Mouse (Mus musculus): ENCODE results near the gene Prkag2. TPM values are rescaled to one million over a fixed set of nuclear protein-coding genes. Genes with fewer than 3 reads are reported as not detected.

Prkag2 gene
- polyA plus RNA-seq, 2 experiments = 3.1 to 4.0 TPM

GRCm38 (mm10) chr5:24979312-24979967 is 121.0 kb downstream of the Prkag2 start:
- Histone ChIP-seq H3K4me1 (replicated peaks; ENCODE audit: control insufficient read depth in 2 of 2, insufficient read depth in 2 of 2, low read length in 1 of 2) (peaks cover 10 to 18% of the 10 kb centered on the region in 2 experiments), H3K9ac (replicated peaks) (no peak overlapping the region), H3K27me3 (ENCODE audit: control insufficient read depth, insufficient read depth, low read length) (no peaks in the 10 kb centered on the region; the same call in 1 of the 2 replicates), H3K4me3 (ENCODE audit: insufficient read depth in 1 of 2, low read depth in 2 of 2, low read length in 2 of 2) (no peak overlapping the region), H3K36me3 (replicated peaks; ENCODE audit: control insufficient read depth, insufficient read depth, low read depth) (no peaks in the 10 kb centered on the region), H3K4me2 (ENCODE audit: low read depth) (no peak overlapping the region), H3K9me3 (ENCODE audit: control insufficient read depth, low read length) (no peaks in the 10 kb centered on the region), H3K27ac (no peak overlapping the region)
- TF ChIP-seq EP300 (IDR thresholded peaks at IDR 0.05; ENCODE audit: low read depth) (peak; percentile 74), CTCF (IDR thresholded peaks at IDR 0.05; ENCODE audit: low read depth) (0 out of 2 replicates have a peak, but pooled peaks have one; percentile 19)
- DNase-seq (ENCODE audit: low read depth in 3 of 3, low spot score in 3 of 3) (peak; percentile 32 to 36 (median 36)), ATAC-seq (ENCODE audit: insufficient read depth) (peak; percentile 76)
- WGBS (ENCODE audit: insufficient replicate concordance) = 7% methylated on average over 4 of the region's 4 CpGs

DNA sequence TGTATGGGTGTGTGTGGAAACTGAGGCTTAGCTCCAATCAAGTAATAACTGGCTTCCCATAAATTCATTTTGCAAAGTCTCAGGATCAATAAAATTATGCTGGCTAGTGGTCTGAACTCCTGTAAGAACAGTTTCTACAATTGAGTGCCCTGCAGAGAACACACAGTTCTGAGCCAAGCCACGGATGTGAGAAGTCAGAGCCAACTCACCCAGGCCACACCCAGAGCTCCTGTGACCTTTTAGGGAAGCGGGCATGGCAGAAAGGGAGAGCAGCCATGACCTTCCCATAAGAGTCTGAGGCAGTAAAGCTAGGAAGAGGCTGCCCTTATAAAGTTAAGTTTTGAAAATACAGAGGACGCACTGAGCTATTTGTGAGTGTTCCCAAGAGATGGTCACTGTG is 123.5 kb downstream of the Prkag2 start:
- Histone ChIP-seq H3K9ac (replicated peaks) (no peak overlapping the region), H3K27ac (no peak overlapping the region), H3K36me3 (replicated peaks; ENCODE audit: control insufficient read depth, insufficient read depth, low read depth) (no peaks in the 10 kb centered on the region), H3K27me3 (ENCODE audit: control insufficient read depth, insufficient read depth, low read length) (no peaks in the 10 kb centered on the region; the same call in 1 of the 2 replicates), H3K4me2 (ENCODE audit: low read depth) (no peak overlapping the region), H3K4me1 (replicated peaks; ENCODE audit: control insufficient read depth in 2 of 2, insufficient read depth in 2 of 2, low read length in 1 of 2) (peaks cover 10 to 18% of the 10 kb centered on the region in 2 experiments), H3K9me3 (ENCODE audit: control insufficient read depth, low read length) (no peaks in the 10 kb centered on the region), H3K4me3 (ENCODE audit: insufficient read depth in 1 of 2, low read depth in 2 of 2, low read length in 2 of 2) (no peak overlapping the region)
- TF ChIP-seq CTCF (IDR thresholded peaks at IDR 0.05; ENCODE audit: low read depth) (no peak), EP300 (IDR thresholded peaks at IDR 0.05; ENCODE audit: low read depth) (no peak)
- no peak for DNase-seq (ENCODE audit: low read depth in 3 of 3, low spot score in 3 of 3)
- WGBS (ENCODE audit: insufficient replicate concordance) = 44% methylated on average over 3 of the region's 3 CpGs
- no peak for ATAC-seq (ENCODE audit: insufficient read depth)

DNA sequence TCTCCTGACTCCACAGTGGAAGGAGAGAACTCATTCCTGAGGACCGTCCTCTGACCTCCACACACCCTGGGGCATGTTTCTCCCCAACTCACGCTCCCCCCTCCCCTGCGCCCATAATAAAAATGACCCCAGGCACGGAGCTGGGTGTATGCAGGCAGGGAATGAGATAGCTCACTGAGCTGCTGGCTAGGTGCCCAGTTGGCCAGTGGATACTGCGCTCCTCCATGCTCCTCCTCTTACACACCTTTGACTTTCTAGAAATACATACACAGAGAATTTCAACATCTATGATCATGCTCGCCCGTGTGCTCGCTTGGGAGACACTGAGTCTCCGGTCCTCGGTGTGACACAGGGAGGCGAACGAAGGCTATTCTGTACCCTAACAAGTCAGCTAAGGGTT is 124.2 kb downstream of the Prkag2 start:
- ATAC-seq (ENCODE audit: insufficient read depth) (no peak), DNase-seq (ENCODE audit: low read depth in 3 of 3, low spot score in 3 of 3) (no peak)
- WGBS (ENCODE audit: insufficient replicate concordance) = 72% methylated on average over 12 of the region's 12 CpGs
- TF ChIP-seq EP300 (IDR thresholded peaks at IDR 0.05; ENCODE audit: low read depth) = no peak
- H3K4me3 ChIP-seq (ENCODE audit: insufficient read depth in 1 of 2, low read depth in 2 of 2, low read length in 2 of 2) = no peak overlapping the region
- no peaks in the 10 kb centered on the region for H3K9me3 ChIP-seq (ENCODE audit: control insufficient read depth, low read length)
- peaks cover 10 to 18% of the 10 kb centered on the region in 2 experiments for H3K4me1 ChIP-seq (replicated peaks; ENCODE audit: control insufficient read depth in 2 of 2, insufficient read depth in 2 of 2, low read length in 1 of 2)
- H3K4me2 ChIP-seq (ENCODE audit: low read depth) = no peak overlapping the region
- H3K27ac ChIP-seq = no peak overlapping the region
- no peaks in the 10 kb centered on the region for H3K36me3 ChIP-seq (replicated peaks; ENCODE audit: control insufficient read depth, insufficient read depth, low read depth)
- no peaks in the 10 kb centered on the region; the same call in 1 of the 2 replicates for H3K27me3 ChIP-seq (ENCODE audit: control insufficient read depth, insufficient read depth, low read length)
- no peak overlapping the region for H3K9ac ChIP-seq (replicated peaks)

DNA sequence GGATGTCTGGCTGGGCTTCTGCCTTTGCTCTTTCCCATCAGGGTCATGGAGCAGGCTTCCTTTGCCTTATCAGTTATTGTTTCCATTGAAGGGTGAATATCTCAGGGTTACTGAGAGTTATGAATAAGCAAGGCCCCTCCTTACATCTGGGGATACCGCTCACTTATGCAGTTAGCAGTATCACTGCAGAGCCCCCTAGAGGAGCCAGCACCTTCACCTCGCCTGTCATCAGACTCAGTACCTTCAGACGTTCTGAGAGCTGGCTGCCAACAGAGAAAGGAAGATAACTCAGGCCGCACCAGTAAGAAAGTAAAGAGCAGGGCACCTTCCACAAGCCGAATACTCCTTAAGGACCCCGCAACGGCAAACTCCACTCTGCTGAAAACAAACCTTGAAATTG is 125.3 kb downstream of the Prkag2 start:
- DNase-seq (ENCODE audit: low read depth in 3 of 3, low spot score in 3 of 3) = no peak
- Histone ChIP-seq H3K9ac (replicated peaks) (no peak overlapping the region), H3K4me1 (replicated peaks; ENCODE audit: control insufficient read depth in 2 of 2, insufficient read depth in 2 of 2, low read length in 1 of 2) (peaks cover 10 to 15% of the 10 kb centered on the region in 2 experiments), H3K9me3 (ENCODE audit: control insufficient read depth, low read length) (no peaks in the 10 kb centered on the region), H3K27me3 (ENCODE audit: control insufficient read depth, insufficient read depth, low read length) (no peaks in the 10 kb centered on the region; the same call in 1 of the 2 replicates), H3K27ac (no peak overlapping the region), H3K4me3 (ENCODE audit: insufficient read depth in 1 of 2, low read depth in 2 of 2, low read length in 2 of 2) (no peak overlapping the region), H3K36me3 (replicated peaks; ENCODE audit: control insufficient read depth, insufficient read depth, low read depth) (no peaks in the 10 kb centered on the region), H3K4me2 (ENCODE audit: low read depth) (no peak overlapping the region)
- WGBS (ENCODE audit: insufficient replicate concordance) = 56% methylated on average over 7 of the region's 7 CpGs
- TF ChIP-seq CTCF (IDR thresholded peaks at IDR 0.05; ENCODE audit: low read depth) = 0 out of 2 replicates have a peak, but pooled peaks have one; percentile 11
- no peak for TF ChIP-seq EP300 (IDR thresholded peaks at IDR 0.05; ENCODE audit: low read depth)
- ATAC-seq (ENCODE audit: insufficient read depth) = no peak

DNA sequence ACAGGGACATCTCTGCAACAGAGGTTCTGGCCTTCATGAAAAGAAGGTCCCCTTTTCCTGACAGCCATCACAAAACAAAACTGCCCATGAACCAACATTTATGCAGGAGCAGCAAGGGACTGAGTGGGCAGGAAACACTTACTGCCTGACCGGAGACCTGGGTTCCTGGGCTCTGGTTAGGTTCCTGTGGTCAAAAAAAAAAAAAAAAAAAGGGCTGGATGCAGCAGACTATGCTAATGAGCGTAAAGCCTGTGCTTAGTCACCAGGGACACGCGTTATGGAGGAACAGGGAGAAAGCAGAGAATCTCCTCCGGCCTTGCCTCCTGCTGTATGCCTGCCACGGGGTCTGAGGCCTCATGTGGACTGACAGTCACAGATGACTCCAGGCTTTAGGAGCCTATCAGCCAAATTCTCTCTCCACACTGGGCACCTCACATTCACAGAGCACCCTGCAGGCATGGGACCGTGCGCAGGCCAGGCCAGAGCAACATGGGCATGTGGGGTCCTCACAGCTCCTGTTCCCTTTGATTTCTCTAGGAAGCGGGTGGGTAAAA is 126.7 kb downstream of the Prkag2 start:
- no peak for ATAC-seq (ENCODE audit: insufficient read depth)
- no peak overlapping the region for H3K4me3 ChIP-seq (ENCODE audit: insufficient read depth in 1 of 2, low read depth in 2 of 2, low read length in 2 of 2)
- WGBS (ENCODE audit: insufficient replicate concordance) = 58% methylated on average over 9 of the region's 9 CpGs

More for the DNA sequence above, 126.7 kb downstream of the Prkag2 start:
- no peaks in the 10 kb centered on the region for H3K9me3 ChIP-seq (ENCODE audit: control insufficient read depth, low read length)
- no peak overlapping the region for H3K9ac ChIP-seq (replicated peaks)
- no peak overlapping the region for H3K4me2 ChIP-seq (ENCODE audit: low read depth)
- H3K36me3 ChIP-seq (replicated peaks; ENCODE audit: control insufficient read depth, insufficient read depth, low read depth) = no peaks in the 10 kb centered on the region
- H3K27ac ChIP-seq = no peak overlapping the region
- H3K4me1 ChIP-seq (replicated peaks; ENCODE audit: control insufficient read depth in 2 of 2, insufficient read depth in 2 of 2, low read length in 1 of 2) = peaks cover under 1 to 8% of the 10 kb centered on the region in 2 experiments; a peak in 3 of 4 replicates
- TF ChIP-seq EP300 (IDR thresholded peaks at IDR 0.05; ENCODE audit: low read depth) (no peak), CTCF (IDR thresholded peaks at IDR 0.05; ENCODE audit: low read depth) (no peak)
- DNase-seq (ENCODE audit: low read depth in 3 of 3, low spot score in 3 of 3) = no peak
- no peaks in the 10 kb centered on the region; the same call in 1 of the 2 replicates for H3K27me3 ChIP-seq (ENCODE audit: control insufficient read depth, insufficient read depth, low read length)
